Mouse (Mus musculus): ENCODE results near the gene Rars2. TPM values are rescaled to one million over a fixed set of nuclear protein-coding genes. Genes with fewer than 3 reads are reported as not detected.

Gene Rars2
- 10 to 100 TPM; 40.5 to 44.9 TPM for polyA plus RNA-seq (2017; shearing (Covaris generic))

DNA sequence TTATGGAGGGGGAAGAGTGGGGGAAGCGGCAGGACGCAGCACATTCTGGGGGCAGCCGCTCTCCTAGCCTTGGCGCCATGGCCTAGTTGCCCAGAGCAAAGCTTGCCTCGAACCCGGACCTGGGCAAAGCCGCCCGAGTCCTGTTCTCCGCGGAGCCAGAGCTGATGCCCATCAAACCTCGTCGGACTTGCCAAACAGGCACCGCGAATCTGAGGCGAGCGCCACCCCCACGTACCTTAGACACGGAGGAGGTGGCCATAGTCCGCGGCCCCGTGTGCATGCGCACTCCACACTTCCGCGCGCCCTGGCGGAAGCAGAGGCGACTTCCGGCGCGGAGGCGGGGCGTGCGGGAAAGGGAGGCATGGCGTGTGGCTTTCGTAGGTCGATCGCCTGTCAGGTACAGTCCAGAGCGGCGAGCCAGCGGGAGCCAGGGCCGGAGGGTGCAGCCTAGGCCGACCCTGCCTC, at the start of gene Rars2, which contains the start of gene Orc3:
Gene Rars2, plus strand, starts transcription at position 328 of the 465 bp plus-strand sequence.
Gene Orc3, minus strand, starts transcription at position 315 of the 465 bp plus-strand sequence.

DNA sequence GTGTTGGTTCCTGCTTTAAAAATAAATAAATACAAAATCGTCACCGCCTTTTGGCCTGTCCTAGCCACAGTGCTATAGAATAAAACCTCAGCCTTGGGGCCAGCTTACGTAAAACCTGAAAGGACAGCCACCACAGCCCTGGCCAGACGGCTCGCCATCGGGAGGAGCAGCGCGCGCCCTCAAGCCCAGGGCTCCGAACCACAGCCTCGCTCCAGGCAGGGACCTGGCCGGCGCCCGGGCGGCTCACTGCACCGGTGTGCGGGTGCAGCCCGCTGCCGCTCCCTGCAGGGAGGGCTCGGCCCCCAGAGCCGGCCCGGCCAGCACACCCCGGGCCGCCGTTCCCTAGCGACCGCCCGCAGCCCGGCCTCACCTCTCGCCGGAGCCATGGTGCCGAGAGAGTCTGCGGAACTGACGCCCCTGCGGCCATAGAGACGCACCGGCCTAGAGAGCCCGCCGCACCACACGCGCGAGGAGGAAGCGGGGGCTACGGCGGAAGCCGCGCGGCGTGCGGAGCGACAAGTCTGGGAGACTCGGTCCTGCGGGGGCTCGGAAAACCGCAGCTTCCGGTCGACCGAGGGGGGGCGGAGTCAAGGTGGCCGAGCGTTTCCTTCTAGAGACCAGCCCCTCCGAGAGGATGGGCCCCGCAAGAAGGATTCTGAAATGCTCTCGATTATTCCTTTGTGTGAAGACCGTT, 72.3 kb downstream of the Rars2 start, which contains the start of gene Slc35a1:
Gene Slc35a1, minus strand, starts transcription at position 565 of the 694 bp plus-strand sequence.

Other genes with a start within 250 kb of the Rars2 start
- 10 to 100 TPM; 61.0 to 68.5 TPM for gene Akirin2, start 64.0 kb upstream of the Rars2 start, polyA plus RNA-seq (2017; shearing (Covaris generic))
- gene Orc3, start within 50 bp of the Rars2 start, polyA plus RNA-seq (2017; shearing (Covaris generic)), result 100 to 1,000 TPM in 1 of 2 experiments, 10 to 100 TPM in 1; 90.1 to 112 TPM
- 10 to 100 TPM; 20.0 to 29.9 TPM for gene Slc35a1, start 72.5 kb downstream of the Rars2 start, polyA plus RNA-seq (2017; shearing (Covaris generic))
- under 1 TPM in 1 of 2 experiments, not detected in 1; 0.57 TPM for gene Cfap206, start 115.2 kb downstream of the Rars2 start, polyA plus RNA-seq (2017; shearing (Covaris generic))
- gene Gm136, start 141.3 kb downstream of the Rars2 start, polyA plus RNA-seq (2017; shearing (Covaris generic)), result not detected
- gene Smim8, start 163.5 kb downstream of the Rars2 start, polyA plus RNA-seq (2017; shearing (Covaris generic)), result 10 to 100 TPM; 68.7 to 86.7 TPM

Measured in activated CD4-positive, CD25-positive, alpha-beta regulatory T cell (primary cell).